Mouse (Mus musculus): Measurements from ENCODE around the gene Tulp3.
"Not testable (repeated sequence)": the region's sequence is repeated elsewhere in the genome, so short reads cannot be mapped to it uniquely, and the experiment has no call there.

Gene Tulp3

GRCm38 (mm10) chr6:128355726-128356416, at the start of gene Tulp3:
Gene Tulp3, minus strand, starts transcription at chr6:128355851.
- DNase-seq (ENCODE audit: low read depth, low spot score) = peak; percentile 94

DNA sequence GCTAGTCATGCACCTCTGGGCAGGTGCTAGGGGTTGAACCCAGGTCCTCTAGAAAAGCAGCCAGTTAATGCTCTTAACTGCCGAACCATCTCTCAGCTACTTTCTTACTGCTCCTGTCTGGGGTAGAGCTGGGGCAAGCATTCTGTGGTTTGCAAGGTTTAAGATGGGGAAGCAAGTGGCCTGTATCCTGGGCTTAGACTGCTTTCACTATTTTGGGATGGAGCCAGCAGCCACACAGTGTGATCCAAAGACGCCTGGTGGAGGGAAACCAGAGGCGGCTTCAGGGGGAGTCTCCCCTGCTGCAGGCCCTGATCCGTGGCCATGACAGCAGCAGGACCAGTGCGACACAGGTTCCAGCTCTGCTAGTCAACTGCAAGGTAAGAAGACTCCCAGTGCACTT, 49.1 kb upstream of the Tulp3 start:
- no peak for DNase-seq (ENCODE audit: low read depth, low spot score)

- no peak for DNase-seq (ENCODE audit: low read depth, low spot score)
These were observed 44.0 kb upstream of the Tulp3 start for GRCm38 (mm10) chr6:128399421-128400185.

- DNase-seq (ENCODE audit: low read depth, low spot score) = no peak
These were observed 43.3 kb upstream of the Tulp3 start, which contains the start of gene Nrip2 for GRCm38 (mm10) chr6:128398996-128399395. Gene Nrip2, plus strand, starts transcription at chr6:128399296.

- DNase-seq (ENCODE audit: low read depth, low spot score) = no peak
These were observed 42.1 kb upstream of the Tulp3 start for GRCm38 (mm10) chr6:128397574-128398261.

DNA sequence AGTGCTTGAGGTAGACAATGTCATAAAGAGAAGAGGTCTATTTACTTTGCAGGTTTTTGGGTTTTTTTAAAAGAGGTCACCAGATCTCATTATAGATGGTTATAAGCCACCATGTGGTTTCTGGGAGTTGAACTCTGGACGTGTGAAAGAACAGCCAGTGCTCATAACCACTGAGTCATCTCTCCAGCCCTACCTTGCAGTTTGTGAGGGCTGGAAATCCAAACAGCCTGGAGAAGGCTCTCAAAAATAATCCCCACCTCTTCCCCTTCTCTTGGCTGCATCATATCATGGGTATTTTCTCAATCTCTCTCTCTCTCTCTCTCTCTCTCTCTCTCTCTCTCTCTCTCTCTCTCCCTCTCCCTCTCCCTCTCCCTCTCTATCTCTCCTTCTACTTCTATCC, 35.0 kb upstream of the Tulp3 start:
- DNase-seq (ENCODE audit: low read depth, low spot score) = no peak

GRCm38 (mm10) chr6:128389185-128389584, 33.5 kb upstream of the Tulp3 start:
- DNase-seq (ENCODE audit: low read depth, low spot score) = no peak

DNA sequence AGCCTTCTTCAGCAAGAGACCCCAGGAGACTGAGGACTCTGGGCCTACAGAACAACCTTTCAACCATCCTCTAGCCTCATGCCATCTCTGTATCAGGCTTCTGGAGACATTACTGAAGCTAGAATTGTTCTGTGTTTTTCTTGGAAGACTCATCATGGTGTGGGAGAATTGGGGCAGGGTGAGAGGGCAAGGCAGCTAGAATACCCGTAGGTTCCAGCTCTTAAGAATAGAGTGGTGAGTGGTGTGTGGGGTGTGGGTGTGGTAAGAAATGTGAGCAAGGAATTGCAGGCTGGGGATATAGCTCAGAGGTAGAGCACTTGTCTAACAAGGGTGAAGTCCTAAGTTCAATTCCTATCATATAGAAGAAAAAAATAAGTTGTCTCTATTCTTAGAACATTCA, 29.4 kb upstream of the Tulp3 start:
- DNase-seq (ENCODE audit: low read depth, low spot score) = no peak

GRCm38 (mm10) chr6:128383752-128384151, 28.1 kb upstream of the Tulp3 start:
- no peak for DNase-seq (ENCODE audit: low read depth, low spot score)

DNA sequence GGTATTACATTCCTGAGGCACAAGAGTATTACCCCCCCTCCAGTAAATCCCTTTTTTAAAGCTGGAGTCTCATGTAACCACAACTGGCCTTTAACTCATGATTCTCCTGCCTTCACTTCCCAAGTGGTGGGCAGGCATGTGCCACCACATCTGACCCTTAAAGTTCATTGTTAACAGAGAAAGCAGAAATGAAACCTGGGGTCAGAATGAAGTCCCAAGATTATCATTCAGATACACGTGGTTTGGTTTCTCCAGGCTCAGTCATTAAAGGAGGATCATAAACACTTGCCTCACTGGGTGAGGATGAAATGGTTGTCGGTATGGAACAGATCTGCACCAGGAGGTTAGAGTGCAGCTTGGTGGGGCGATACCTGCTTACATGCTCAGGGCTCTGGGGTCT, 25.6 kb upstream of the Tulp3 start:
- no peak for DNase-seq (ENCODE audit: low read depth, low spot score)

DNA sequence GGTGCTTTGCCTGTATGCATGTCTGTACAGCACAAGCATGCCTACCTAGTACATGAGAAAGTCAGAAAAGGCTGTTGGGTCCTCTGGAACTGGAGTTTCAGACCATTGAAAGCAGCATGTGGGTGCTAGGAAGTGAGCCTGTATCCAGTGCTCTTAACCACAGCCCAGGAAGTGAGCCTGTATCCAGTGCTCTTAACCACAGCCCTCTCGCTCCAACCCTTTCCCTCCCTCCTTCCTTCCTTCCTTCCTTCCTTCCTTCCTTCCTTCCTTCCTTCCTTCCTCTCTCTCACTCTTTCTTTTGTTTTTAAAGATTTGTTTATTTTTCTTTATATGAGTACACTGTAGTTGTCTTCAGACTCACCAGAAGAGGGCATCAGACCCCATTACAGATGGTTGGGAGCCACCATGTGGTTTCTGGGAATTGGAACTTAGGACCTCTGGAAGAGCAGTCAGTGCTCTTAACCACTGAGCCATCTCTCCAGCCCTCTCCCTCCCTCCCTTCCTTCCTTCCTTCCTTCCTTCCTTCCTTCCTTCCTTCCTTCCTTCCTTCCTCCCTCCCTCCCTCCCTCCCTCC, 25.0 kb upstream of the Tulp3 start:
- DNase-seq (ENCODE audit: low read depth, low spot score) = not testable (repeated sequence)

DNA sequence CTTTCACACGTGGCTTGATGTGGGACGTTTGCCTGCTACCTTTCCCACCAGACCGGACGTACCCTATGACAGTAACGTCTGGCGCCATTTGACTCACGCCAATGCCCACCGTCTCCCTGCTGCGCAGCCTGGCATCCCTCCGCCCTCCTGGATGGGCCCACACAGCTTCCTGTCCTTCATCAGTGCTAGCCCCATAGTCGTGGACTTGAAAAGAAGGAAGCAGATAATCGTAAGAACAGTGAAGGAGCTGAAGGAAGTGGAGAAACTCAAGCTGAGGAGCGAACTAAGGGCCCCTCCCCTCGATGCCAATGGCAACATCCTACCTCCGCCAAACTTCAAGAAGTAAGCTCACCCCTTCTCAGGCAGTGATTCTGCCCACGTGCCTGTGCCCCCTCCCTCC, 24.0 kb upstream of the Tulp3 start:
- DNase-seq (ENCODE audit: low read depth, low spot score) = no peak

GRCm38 (mm10) chr6:128376371-128377085, 20.9 kb upstream of the Tulp3 start:
- no peak for DNase-seq (ENCODE audit: low read depth, low spot score)

DNA sequence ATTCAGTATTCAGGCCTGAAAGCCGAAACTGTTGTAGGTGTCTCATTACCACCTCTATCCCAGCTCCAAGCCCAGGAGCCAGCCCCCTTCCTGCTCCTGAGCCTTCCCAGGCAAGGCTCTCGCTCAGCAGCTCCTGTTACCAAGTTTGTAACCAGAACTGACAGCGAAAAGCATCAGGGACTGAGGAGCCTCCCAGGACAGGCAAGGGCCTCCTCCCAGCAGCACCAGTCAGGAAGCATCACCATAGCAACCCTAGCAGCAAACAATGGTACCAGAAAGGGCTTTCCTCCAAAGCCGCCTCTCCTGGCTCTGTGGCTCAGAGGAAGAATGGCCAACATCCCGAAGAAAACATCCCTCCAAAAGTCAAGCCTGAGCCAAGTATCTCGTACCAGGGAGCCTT, 19.5 kb upstream of the Tulp3 start, which contains the start of the genes Tex52 and Gm44596:
Gene Tex52, plus strand, starts transcription at position 265 of the 400 bp plus-strand sequence.
Gene Gm44596, plus strand, starts transcription at position 312 of the 400 bp plus-strand sequence.
- DNase-seq (ENCODE audit: low read depth, low spot score) = no peak

DNA sequence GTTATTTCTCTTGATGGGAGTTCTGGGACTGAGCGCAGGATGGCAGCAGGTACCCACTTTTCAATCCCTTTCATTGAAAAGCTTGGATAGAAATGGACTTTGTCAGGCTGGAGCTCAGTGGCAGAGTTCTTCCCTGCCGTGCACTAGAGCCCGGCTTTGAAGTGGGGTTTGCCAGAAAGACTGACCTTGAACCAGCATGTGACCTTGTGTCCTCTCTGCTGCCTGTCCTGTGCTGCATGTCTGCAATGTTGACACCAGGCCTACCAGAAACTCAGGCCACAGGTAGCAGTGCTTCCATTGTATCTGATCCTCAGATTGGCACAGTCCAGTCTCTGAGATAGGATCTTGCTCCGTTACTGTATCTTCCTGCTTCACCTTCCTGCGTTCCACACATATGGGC, 14.4 kb upstream of the Tulp3 start:
- no peak for DNase-seq (ENCODE audit: low read depth, low spot score)

DNA sequence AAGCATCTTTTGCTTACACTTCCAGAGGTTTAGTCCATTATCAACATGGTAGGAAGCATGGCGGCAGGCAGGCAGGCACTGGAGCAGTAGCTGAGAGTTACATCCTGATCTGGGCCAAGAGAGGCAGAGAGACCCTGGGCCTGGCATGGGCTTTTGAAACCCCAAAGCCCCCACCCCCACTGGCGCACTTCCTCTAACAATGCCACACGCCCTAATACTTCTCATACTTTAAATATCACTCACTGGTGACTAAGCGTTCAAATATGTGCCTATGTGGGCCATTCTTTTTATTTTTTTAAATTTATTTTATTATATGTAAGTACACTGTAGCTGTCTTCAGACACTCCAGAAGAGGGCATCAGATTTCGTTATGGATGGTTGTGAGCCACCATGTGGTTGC, 10.8 kb upstream of the Tulp3 start:
- no peak for DNase-seq (ENCODE audit: low read depth, low spot score)

GRCm38 (mm10) chr6:128364721-128365120, 9.1 kb upstream of the Tulp3 start:
- DNase-seq (ENCODE audit: low read depth, low spot score) = no peak

DNA sequence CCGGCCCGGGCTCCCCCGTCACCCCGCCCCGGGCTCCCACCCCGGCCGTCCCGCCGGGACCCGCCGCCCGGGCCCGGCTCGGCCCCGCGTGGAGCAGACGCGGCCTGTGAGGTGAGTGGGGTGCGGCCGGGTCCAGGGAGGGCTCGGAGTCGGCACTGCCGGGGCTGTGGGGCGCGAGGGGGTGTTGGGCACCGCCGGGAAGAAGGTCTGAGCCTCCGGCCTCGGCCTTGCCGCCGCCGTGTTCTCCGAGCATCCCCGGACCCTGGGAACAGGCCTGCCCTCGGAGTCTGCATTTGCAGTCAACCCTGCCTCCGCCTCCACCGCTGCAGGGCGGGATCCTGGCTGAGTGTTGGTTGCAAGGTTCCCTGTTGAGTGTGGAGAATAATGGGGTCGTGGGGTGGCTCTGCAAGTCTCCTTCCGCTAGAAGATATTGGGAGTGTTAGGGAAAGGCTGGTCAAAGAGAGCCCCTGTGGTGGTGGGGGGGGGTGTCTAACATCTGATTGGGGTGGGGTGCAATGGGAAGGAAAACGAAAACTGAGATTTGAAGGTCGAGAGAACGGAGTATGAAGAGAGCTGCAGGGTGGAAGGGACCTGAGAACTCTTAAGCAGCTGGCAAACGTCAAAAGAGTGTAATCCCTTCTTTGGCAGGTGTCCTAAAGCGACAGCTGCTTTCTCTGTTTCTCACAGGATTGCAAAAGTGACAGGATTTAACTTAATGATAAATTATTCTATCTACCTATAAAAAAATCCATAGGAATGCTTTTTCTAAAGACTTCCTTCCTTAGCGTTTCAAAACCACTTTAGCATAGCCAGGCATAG, 7.6 kb upstream of the Tulp3 start:
- DNase-seq (ENCODE audit: low read depth, low spot score) = no peak

DNA sequence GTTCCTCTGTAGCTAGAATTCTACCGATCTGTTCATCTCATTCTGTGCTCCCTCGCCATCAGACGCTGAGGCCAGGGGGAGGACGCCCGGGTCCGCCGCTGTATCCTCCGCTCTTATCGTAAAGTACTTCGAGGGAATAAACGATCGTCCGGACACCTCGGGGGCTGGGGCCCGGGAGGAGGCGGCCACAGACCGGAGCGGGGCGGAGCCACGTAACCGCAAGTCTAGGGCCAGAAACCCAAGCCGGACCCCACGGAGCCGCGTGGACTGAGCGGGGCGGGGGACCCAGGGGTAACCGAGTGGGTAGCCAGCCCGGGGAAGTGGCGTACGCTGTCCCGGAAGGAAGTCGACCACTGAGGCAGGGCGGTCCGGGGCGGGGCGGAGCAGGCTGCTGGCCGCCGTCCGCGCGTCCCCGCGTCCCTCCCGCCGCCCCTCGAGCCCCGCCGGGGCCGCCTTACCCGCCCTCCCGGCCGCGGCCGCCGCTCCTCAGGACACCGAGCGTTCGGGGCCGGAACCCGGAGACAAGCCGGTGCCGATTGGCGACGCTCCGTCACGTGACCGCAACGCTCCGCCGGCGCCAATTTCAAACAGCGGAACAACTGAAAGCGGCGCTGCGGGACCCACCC, 6.8 kb upstream of the Tulp3 start, which contains the start of the genes Rhno1 and Foxm1:
Gene Rhno1, minus strand, starts transcription at position 531 of the 626 bp plus-strand sequence.
Gene Foxm1, plus strand, starts transcription at position 587 of the 626 bp plus-strand sequence.
- DNase-seq (ENCODE audit: low read depth, low spot score) = peak; percentile 68

GRCm38 (mm10) chr6:128361901-128362300, 6.2 kb upstream of the Tulp3 start:
- no peak for DNase-seq (ENCODE audit: low read depth, low spot score)
